Mouse (Mus musculus) hindbrain, embryonic 13.5 days (tissue): Measurements from ENCODE around the gene Borcs5. TPM values are rescaled to one million over a fixed set of nuclear protein-coding genes. Genes with fewer than 3 reads are reported as not detected.

ENCODE experiments used
- ATAC-seq: fragments of 200-750 bp; cut with Nextera tagmentation; 2 replicates; pipeline ENCODE4 v1.8.0; 2017; ENCODE audit warnings: moderate TSS enrichment; ENCODE audit not compliant: low FRiP score
- H3K27ac ChIP-seq: fragments of 300-500 bp; sonication (generic); 2 replicates; pipeline ENCODE4 v1.5.1; 2015; ENCODE audit warnings: inconsistent platforms, mild to moderate bottlenecking, moderate library complexity
- H3K27me3 ChIP-seq: fragments of 300-500 bp; sonication (generic); 2 replicates; pipeline ENCODE4 v1.6.1; 2015; ENCODE audit warnings: mild to moderate bottlenecking, inconsistent platforms
- H3K36me3 ChIP-seq: fragments of 300-500 bp; sonication (generic); 2 replicates; pipeline ENCODE4 v1.6.1; 2015; ENCODE audit warnings: mild to moderate bottlenecking, inconsistent platforms
- H3K4me1 ChIP-seq: fragments of 300-500 bp; sonication (generic); replicated peaks from 2 replicates; pipeline ENCODE4 v1.6.1; 2015; ENCODE audit warnings: inconsistent platforms
- H3K4me2 ChIP-seq: fragments of 300-500 bp; sonication (generic); 2 replicates; pipeline ENCODE4 v1.6.1; 2015; ENCODE audit warnings: inconsistent platforms, mild to moderate bottlenecking, moderate library complexity
- H3K4me3 ChIP-seq: fragments of 300-500 bp; sonication (generic); 2 replicates; pipeline ENCODE4 v1.5.1; 2015; ENCODE audit warnings: mild to moderate bottlenecking, inconsistent platforms
- H3K9ac ChIP-seq: fragments of 300-500 bp; sonication (generic); 2 replicates; pipeline ENCODE4 v1.6.1; 2015; ENCODE audit warnings: mild to moderate bottlenecking, inconsistent platforms
- H3K9me3 ChIP-seq: fragments of 300-500 bp; sonication (generic); 2 replicates; pipeline ENCODE4 v1.6.1; 2016; ENCODE audit warnings: inconsistent platforms
- WGBS: fragments of 180-500 bp; shearing (Covaris S2); methylation state at CpG from one replicate; pipeline ENCODE4 v1.1.7; 2015; 5-methylcytosine and 5-hydroxymethylcytosine counted together
- polyA plus RNA-seq: library from polyadenylated mRNA; unstranded; fragments of >200 nt; fragmentation: Nextera tagmentation; extraction: Ambion mirVana; gene quantifications from 2 replicates; pipeline ENCODE4 v1.2.1, GENCODE M21; 2015

Gene Borcs5
- 48.2 and 48.7 TPM in 2 replicates for polyA plus RNA-seq

DNA sequence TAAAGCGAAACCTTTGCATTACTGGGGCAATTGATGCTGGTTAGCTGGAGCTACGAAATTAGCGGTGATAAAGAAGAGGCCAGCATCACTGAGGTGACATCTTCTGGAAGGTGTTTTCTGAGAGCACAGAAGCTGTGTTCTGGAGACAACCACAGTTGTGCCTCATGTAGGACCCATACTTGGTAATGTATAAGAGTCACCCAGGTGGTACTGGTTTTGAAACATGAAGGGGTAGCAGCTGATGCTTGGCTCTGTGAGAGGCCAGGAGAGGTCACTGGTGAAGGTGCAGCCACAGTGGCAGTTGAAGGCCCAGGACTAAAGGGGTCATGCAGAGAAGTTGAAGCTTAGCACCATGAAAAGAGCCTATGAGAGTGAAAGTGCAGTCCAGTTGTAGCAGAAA, at the start of gene Borcs5:
Borcs5 (plus strand) TSS at position 301 of the 400 bp plus-strand sequence.
- Histone ChIP-seq H3K27me3 (no peaks in the 10 kb centered on the region), H3K4me3 (no peak within 1 kb of the TSS), H3K9ac (no peak within 1 kb of the TSS), H3K9me3 (no peaks in the 10 kb centered on the region), H3K36me3 (peaks cover 1% of the 10 kb centered on the region; the same call in 1 of the 2 replicates), H3K4me1 (peaks cover 12% of the 10 kb centered on the region), H3K27ac (no peak within 1 kb of the TSS), H3K4me2 (no peak within 1 kb of the TSS)
- no peak for ATAC-seq
- WGBS, result 93% methylated on average over 3 of the region's 3 CpGs

GRCm38 (mm10) chr6:134591614-134592013, 47.7 kb upstream of the Borcs5 start:
- Histone ChIP-seq H3K4me3 (no peak overlapping the region), H3K36me3 (no peaks in the 10 kb centered on the region), H3K9me3 (no peaks in the 10 kb centered on the region), H3K27ac (no peak overlapping the region), H3K27me3 (no peaks in the 10 kb centered on the region), H3K9ac (no peak overlapping the region), H3K4me2 (no peak overlapping the region), H3K4me1 (no peaks in the 10 kb centered on the region)
- WGBS, result 89% methylated on average over 2 of the region's 2 CpGs
- ATAC-seq, result no peak

DNA sequence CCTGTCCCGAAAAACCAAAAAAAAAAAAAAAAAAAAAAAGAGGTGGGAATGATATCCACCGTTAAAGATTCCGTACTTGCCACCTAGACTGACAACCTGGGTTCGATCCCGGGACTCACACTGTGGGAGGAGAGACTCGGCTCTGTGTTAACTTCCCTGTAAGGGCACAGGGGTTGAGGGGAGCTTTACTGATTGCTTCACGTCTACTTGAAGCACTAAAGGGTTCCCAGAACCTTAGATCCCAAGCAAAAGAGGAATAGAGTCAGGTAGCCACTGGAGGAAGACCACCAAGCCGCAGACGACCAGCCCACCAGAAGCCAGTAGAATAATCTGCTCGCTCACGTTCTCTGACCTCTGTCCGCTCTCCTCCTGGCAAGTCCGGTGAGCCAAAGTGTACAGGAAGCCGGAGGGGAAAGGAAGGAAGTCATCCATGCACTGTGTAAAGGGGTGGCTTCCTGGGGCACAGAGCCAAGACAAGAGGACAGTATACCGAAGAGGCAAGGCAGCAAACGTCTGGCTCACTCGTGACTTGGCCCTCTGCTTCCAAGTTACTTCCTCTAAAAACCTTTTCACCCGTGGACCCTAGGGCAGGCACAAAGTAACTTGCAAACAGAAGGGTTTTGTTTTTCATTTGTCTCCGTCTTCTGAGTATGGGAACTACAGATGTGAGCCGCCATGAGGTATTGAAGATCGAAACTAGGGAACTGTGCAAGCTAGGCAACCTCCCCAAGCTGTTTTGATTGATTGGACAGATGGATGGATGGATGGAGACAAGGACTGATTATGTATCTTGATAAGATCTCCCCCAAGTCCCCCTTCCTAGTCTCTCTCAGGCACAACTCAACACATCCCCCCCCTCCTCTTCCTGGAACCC, 44.5 kb upstream of the Borcs5 start:
- Histone ChIP-seq H3K4me3 (no peak overlapping the region), H3K9ac (no peak overlapping the region), H3K4me2 (no peak overlapping the region), H3K4me1 (no peaks in the 10 kb centered on the region), H3K27me3 (no peaks in the 10 kb centered on the region), H3K36me3 (no peaks in the 10 kb centered on the region), H3K27ac (no peak overlapping the region), H3K9me3 (no peaks in the 10 kb centered on the region)
- no peak for ATAC-seq
- 84% methylated on average over 21 of the region's 21 CpGs for WGBS

DNA sequence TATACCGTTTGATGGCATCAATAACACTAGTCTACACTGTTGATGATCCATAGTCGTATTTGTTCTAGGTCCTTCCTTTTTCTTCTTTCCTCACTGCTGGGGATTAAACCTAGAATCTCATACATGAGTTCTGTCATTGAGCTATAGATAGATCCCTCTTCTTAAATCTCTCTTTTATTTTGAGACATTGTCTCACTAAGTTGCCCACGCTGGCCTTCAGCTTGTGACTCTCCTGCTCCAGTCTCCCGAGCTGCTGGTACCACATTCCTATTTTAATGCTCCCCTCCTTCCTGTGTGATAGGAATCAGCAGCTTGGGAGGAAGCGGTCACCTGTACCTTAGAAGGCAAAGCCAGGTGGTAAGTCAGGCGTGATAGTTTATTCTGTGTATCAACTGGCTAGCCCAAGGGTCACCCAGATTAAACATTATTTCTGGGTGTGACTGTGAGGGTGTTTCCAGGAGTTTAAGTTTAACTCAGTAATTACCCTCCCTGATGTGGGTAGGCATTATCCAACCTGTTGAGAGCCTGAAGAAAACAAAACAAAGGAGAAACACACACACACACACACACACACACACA, 41.6 kb upstream of the Borcs5 start:
- 93% methylated on average over 6 of the region's 6 CpGs for whole genome bisulfite sequencing
- Histone ChIP-seq H3K27ac (no peak overlapping the region), H3K4me1 (no peaks in the 10 kb centered on the region), H3K9ac (no peak overlapping the region), H3K4me2 (no peak overlapping the region), H3K36me3 (no peaks in the 10 kb centered on the region), H3K4me3 (no peak overlapping the region), H3K27me3 (no peaks in the 10 kb centered on the region), H3K9me3 (no peaks in the 10 kb centered on the region)
- no peak for ATAC-seq

GRCm38 (mm10) chr6:134599239-134599638, 40.1 kb upstream of the Borcs5 start:
- Histone ChIP-seq H3K9me3 (no peaks in the 10 kb centered on the region), H3K4me1 (no peaks in the 10 kb centered on the region), H3K4me3 (no peak overlapping the region), H3K9ac (no peak overlapping the region), H3K27ac (no peak overlapping the region), H3K4me2 (no peak overlapping the region), H3K36me3 (no peaks in the 10 kb centered on the region), H3K27me3 (no peaks in the 10 kb centered on the region)
- ATAC-seq, result no peak
- WGBS, result 83% methylated on average over 1 of the region's 1 CpGs

GRCm38 (mm10) chr6:134601130-134601529, 38.2 kb upstream of the Borcs5 start:
- 63% methylated on average over 7 of the region's 7 CpGs for WGBS
- Histone ChIP-seq H3K9me3 (no peaks in the 10 kb centered on the region), H3K9ac (no peak overlapping the region), H3K4me2 (no peak overlapping the region), H3K27ac (no peak overlapping the region), H3K4me1 (no peaks in the 10 kb centered on the region), H3K36me3 (no peaks in the 10 kb centered on the region), H3K4me3 (no peak overlapping the region), H3K27me3 (no peaks in the 10 kb centered on the region)
- ATAC-seq, result no peak

- Histone ChIP-seq H3K4me1 (peaks cover 2% of the 10 kb centered on the region; the same call in 1 of the 2 replicates), H3K27me3 (no peaks in the 10 kb centered on the region), H3K9ac (no peak overlapping the region), H3K36me3 (no peaks in the 10 kb centered on the region), H3K27ac (no peak overlapping the region), H3K4me3 (no peak overlapping the region), H3K4me2 (no peak overlapping the region), H3K9me3 (no peaks in the 10 kb centered on the region)
- no peak for ATAC-seq
- WGBS, result 55% methylated on average over 3 of the region's 3 CpGs
These were observed 37.5 kb upstream of the Borcs5 start for GRCm38 (mm10) chr6:134601766-134602165.

GRCm38 (mm10) chr6:134602371-134603003, 36.8 kb upstream of the Borcs5 start:
- Histone ChIP-seq H3K36me3 (no peaks in the 10 kb centered on the region), H3K9ac (no peak overlapping the region), H3K27me3 (no peaks in the 10 kb centered on the region), H3K27ac (no peak overlapping the region), H3K4me1 (peaks cover 4% of the 10 kb centered on the region; the same call in 1 of the 2 replicates), H3K4me2 (no peak overlapping the region), H3K4me3 (no peak overlapping the region), H3K9me3 (no peaks in the 10 kb centered on the region)
- no peak for ATAC-seq
- 59% methylated on average over 10 of the region's 10 CpGs for WGBS

DNA sequence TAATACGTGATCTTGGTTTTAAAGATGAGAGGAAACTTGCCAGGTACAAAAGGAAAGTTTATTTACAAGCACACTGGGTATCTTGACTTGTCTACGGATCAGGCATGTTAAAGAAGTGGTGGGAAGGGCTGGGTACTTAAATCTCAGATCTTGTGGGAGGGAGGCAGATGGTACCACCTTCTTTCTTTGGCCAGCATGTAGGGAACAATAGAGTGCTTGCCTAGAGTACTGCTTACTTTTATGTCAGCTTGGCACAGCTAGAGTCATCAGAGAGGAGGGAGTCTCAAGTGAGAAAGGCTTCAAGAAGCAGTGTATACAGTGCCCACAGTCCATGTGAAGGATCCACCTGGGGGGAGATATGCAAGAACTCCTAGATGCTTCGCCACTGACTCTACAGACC, 34.1 kb upstream of the Borcs5 start:
- H3K9me3 ChIP-seq, result no peaks in the 10 kb centered on the region
- ATAC-seq, result no peak
- H3K27ac ChIP-seq, result no peak overlapping the region

GRCm38 (mm10) chr6:134606540-134606939, 32.8 kb upstream of the Borcs5 start:
- H3K9me3 ChIP-seq, result no peaks in the 10 kb centered on the region
- no peak overlapping the region for H3K4me2 ChIP-seq
- H3K36me3 ChIP-seq, result no peaks in the 10 kb centered on the region
- whole genome bisulfite sequencing, result 74% methylated on average over 6 of the region's 6 CpGs
- no peak overlapping the region for H3K9ac ChIP-seq
- H3K27ac ChIP-seq, result no peak overlapping the region
- no peaks in the 10 kb centered on the region for H3K27me3 ChIP-seq
- ATAC-seq, result no peak
- no peak overlapping the region for H3K4me3 ChIP-seq
- H3K4me1 ChIP-seq, result peaks cover 4% of the 10 kb centered on the region; the same call in 1 of the 2 replicates

More for the DNA sequence above, 34.1 kb upstream of the Borcs5 start:
- Histone ChIP-seq H3K4me3 (no peak overlapping the region), H3K4me2 (no peak overlapping the region), H3K9ac (no peak overlapping the region), H3K4me1 (peaks cover 4% of the 10 kb centered on the region; the same call in 1 of the 2 replicates), H3K36me3 (no peaks in the 10 kb centered on the region), H3K27me3 (no peaks in the 10 kb centered on the region)
- 87% methylated on average over 3 of the region's 3 CpGs for WGBS

DNA sequence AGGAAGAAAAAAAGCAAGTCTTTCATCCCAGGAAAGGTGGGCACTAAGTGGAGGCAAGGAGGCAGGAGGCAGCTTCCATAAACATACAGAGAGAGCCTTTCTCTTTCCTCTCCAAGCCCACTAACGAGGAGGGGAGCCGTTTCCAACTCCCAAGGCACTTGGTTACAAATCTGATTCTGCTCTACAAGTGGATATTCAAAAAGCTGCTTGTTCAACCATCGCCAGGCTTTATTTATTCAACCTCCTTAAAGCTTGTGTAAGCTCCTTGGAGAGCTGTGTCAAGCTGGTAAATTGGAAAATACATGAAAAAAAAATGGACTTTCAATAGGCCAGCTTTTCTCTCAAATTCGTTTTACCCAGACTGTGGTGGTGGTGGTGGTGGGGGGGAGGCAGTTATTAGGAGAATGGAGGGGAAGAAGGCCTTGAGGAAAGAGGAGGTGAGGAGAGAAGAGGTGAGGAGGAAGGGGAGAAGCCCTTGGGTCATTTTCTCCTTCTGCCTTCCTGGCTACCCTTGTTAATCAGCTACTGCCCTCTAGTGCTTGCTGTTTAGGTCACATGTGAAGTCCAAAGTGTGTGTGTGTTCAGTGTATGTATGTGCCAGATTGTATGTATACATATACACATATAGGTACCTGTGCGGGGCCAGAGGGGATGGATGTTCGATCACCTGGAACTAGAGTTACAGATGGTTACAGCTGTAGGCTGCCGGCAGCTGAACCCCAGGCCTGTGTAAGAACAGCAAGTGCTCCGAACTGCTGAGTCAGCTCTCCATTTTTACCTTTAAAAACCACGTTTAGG, 32.2 kb upstream of the Borcs5 start:
- H3K9ac ChIP-seq, result no peak overlapping the region
- peaks cover 4% of the 10 kb centered on the region; the same call in 1 of the 2 replicates for H3K4me1 ChIP-seq
- WGBS, result 65% methylated on average over 9 of the region's 9 CpGs
- H3K36me3 ChIP-seq, result no peaks in the 10 kb centered on the region
- H3K27me3 ChIP-seq, result no peaks in the 10 kb centered on the region
- H3K4me3 ChIP-seq, result no peak overlapping the region
- H3K9me3 ChIP-seq, result no peaks in the 10 kb centered on the region
- peak; percentile 54 for ATAC-seq
- no peak overlapping the region for H3K27ac ChIP-seq
- no peak overlapping the region for H3K4me2 ChIP-seq

DNA sequence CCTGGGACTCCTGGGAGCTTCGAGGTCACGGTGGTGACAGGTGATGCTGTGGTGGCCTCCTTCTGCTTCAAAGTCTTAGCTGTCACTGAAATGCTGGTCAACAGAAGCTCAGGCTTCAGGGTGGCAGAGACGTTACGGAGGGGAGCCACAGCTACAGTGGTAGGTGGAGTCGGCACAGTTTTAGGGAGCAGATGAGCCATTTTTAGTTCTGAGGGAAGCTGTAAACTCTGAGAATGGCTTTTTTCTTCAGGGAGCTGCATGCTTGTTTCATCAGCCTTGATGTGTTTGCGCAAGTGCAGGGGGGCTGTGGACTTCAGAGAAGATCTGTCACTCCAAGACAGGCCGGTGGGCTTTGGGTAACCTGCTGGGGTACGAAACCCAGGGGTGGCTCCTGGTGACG, 28.9 kb upstream of the Borcs5 start:
- no peak for ATAC-seq
- Histone ChIP-seq H3K4me1 (peaks cover 6% of the 10 kb centered on the region; the same call in 1 of the 2 replicates), H3K4me2 (no peak overlapping the region), H3K27ac (no peak overlapping the region), H3K36me3 (no peaks in the 10 kb centered on the region), H3K4me3 (no peak overlapping the region), H3K27me3 (no peaks in the 10 kb centered on the region), H3K9ac (no peak overlapping the region), H3K9me3 (no peaks in the 10 kb centered on the region)
- WGBS, result 90% methylated on average over 9 of the region's 9 CpGs
